Mouse (Mus musculus) liver, embryonic 13.5 days (tissue): Measurements from ENCODE around the gene Sumo3. TPM values are rescaled to one million over a fixed set of nuclear protein-coding genes. Genes with fewer than 3 reads are reported as not detected.
A peak's percentile ranks its signal among the peaks of the same experiment; 100 is the strongest.

Source experiments
- ATAC-seq: fragments of 200-750 bp; cut with Nextera tagmentation; 2 replicates; pipeline ENCODE4 v1.8.0; 2017; ENCODE audit warnings: low read depth, mild to moderate bottlenecking, moderate number of reproducible peaks, moderate library complexity
- DNase-seq: peaks from one replicate; pipeline ENCODE4 v3.0.0; 2022
- H3K27ac ChIP-seq: fragments of 300-500 bp; sonication (generic); 2 replicates; pipeline ENCODE4 v1.5.1; 2015; ENCODE audit warnings: moderate library complexity, mild to moderate bottlenecking, inconsistent platforms
- H3K27me3 ChIP-seq: fragments of 300-500 bp; sonication (generic); 2 replicates; pipeline ENCODE4 v1.6.1; 2015; ENCODE audit warnings: mild to moderate bottlenecking, inconsistent platforms
- H3K36me3 ChIP-seq: fragments of 300-500 bp; sonication (generic); 2 replicates; pipeline ENCODE4 v1.6.1; 2015; ENCODE audit warnings: mild to moderate bottlenecking, inconsistent platforms
- H3K4me1 ChIP-seq: fragments of 300-500 bp; sonication (generic); replicated peaks from 2 replicates; pipeline ENCODE4 v1.6.1; 2015; ENCODE audit warnings: inconsistent platforms
- H3K4me2 ChIP-seq: fragments of 300-500 bp; sonication (generic); 2 replicates; pipeline ENCODE4 v1.6.1; 2015; ENCODE audit warnings: inconsistent platforms, mild to moderate bottlenecking, moderate library complexity
- H3K4me3 ChIP-seq: fragments of 300-500 bp; sonication (generic); replicated peaks from 2 replicates; pipeline ENCODE4 v1.5.1; 2015; ENCODE audit warnings: mild to moderate bottlenecking, inconsistent platforms
- H3K9ac ChIP-seq: fragments of 300-500 bp; sonication (generic); 2 replicates; pipeline ENCODE4 v1.6.1; 2015; ENCODE audit warnings: mild to moderate bottlenecking, inconsistent platforms
- H3K9me3 ChIP-seq: fragments of 300-500 bp; sonication (generic); replicated peaks from 2 replicates; pipeline ENCODE4 v1.6.1; 2016; ENCODE audit warnings: inconsistent platforms
- WGBS: fragments of 180-500 bp; shearing (Covaris S2); methylation state at CpG from one replicate; pipeline ENCODE4 v1.1.7; 2015; ENCODE audit not compliant: insufficient replicate concordance; 5-methylcytosine and 5-hydroxymethylcytosine counted together
- polyA plus RNA-seq: library from polyadenylated mRNA; unstranded; fragments of >200 nt; fragmentation: Nextera tagmentation; extraction: Ambion mirVana; gene quantifications from 2 replicates; pipeline ENCODE4 v1.2.1, GENCODE M21; 2015

Gene Sumo3
- 118 and 127 TPM in 2 replicates for polyA plus RNA-seq

DNA sequence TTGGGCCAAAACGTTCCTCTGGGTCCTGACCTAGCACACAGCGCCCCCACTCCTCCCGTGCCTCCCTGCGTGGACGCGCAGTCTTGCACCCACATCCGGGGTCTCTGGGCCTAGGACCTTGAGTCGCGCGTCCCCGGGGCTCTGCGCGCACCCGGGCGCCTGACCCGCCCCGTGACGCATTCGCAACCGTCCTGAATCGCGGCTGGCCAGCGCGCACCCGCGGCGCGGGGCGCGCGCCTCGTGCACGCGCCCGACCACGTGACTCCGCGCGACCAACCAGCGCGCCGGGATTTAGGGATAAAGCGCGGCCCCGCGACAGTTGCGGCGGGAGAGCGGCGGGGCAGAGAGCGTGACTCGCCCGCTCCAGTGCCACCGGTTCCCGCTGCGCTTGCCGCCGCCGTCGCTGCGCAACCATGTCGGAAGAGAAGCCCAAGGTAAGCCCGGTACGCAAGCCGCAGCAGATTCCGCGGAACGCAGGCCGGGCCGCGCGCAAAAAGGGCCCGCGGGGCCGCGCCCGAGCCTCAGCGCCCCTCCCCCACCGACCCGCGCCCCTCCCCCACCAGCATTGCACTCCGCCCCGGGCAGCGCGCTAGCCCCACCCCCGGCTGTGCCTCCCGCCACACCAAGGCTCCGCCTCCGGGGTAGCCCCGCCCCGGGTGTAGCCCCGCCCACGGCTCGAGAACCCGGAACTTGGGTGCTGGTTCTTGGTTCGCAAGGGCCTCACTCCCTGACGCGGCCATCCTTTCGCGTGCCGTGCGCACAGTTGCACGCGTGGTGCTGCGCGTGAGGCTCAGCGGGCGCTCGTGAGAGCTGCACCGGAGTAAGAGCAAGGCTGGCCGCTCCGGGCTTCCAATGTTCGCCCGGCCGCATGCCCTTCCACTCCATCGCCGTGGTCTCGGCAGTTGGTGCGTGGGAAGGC lies at the start of gene Sumo3, which contains the start of gene Gm49325:
Gene Sumo3 (plus strand): TSS at position 190 of the 919 bp plus-strand sequence.
Gene Gm49325 (plus strand): TSS at position 290 of the 919 bp plus-strand sequence.
- Histone ChIP-seq H3K27me3 (no peaks in the 10 kb centered on the region), H3K9ac (peak within 1 kb of the TSS; percentile 87), H3K4me2 (peak within 1 kb of the TSS; percentile 96), H3K36me3 (peaks cover 35% of the 10 kb centered on the region), H3K4me3 (peak within 1 kb of the TSS; percentile 81), H3K9me3 (no peaks in the 10 kb centered on the region), H3K4me1 (peaks cover 51% of the 10 kb centered on the region), H3K27ac (peak within 1 kb of the TSS; percentile 97)
- WGBS = under 1% methylated on average over 90 of the region's 119 CpGs
- DNase-seq (peak; percentile 99), ATAC-seq (peak; percentile 83)

GRCm38 (mm10) chr10:77556631-77557030 lies 49.3 kb upstream of the Sumo3 start:
- Histone ChIP-seq H3K4me2 (no peak overlapping the region), H3K27me3 (no peaks in the 10 kb centered on the region), H3K4me3 (no peak overlapping the region), H3K9ac (no peak overlapping the region), H3K4me1 (peaks cover 16% of the 10 kb centered on the region), H3K36me3 (no peaks in the 10 kb centered on the region), H3K27ac (no peak overlapping the region), H3K9me3 (no peaks in the 10 kb centered on the region)
- DNase-seq (no peak), ATAC-seq (no peak)
- WGBS = 80% methylated on average over 7 of the region's 7 CpGs

- WGBS = 72% methylated on average over 4 of the region's 4 CpGs
- Histone ChIP-seq H3K4me2 (no peak overlapping the region), H3K36me3 (no peaks in the 10 kb centered on the region), H3K27ac (no peak overlapping the region), H3K9me3 (no peaks in the 10 kb centered on the region), H3K4me1 (peaks cover 19% of the 10 kb centered on the region), H3K4me3 (no peak overlapping the region), H3K27me3 (no peaks in the 10 kb centered on the region), H3K9ac (no peak overlapping the region; the same call in 1 of the 2 replicates)
- ATAC-seq (no peak), DNase-seq (no peak)
Measured at GRCm38 (mm10) chr10:77557641-77558040, 48.3 kb upstream of the Sumo3 start.

GRCm38 (mm10) chr10:77560090-77560489 lies 45.8 kb upstream of the Sumo3 start:
- no peak overlapping the region for H3K27ac ChIP-seq
- no peaks in the 10 kb centered on the region for H3K27me3 ChIP-seq
- no peak overlapping the region for H3K9ac ChIP-seq
- peaks cover 23% of the 10 kb centered on the region for H3K4me1 ChIP-seq
- H3K4me3 ChIP-seq = no peak overlapping the region
- DNase-seq = no peak
- WGBS = 82% methylated on average over 11 of the region's 11 CpGs
- no peak for ATAC-seq
- no peaks in the 10 kb centered on the region for H3K9me3 ChIP-seq
- H3K4me2 ChIP-seq = no peak overlapping the region
- no peaks in the 10 kb centered on the region for H3K36me3 ChIP-seq

- no peak overlapping the region for H3K4me3 ChIP-seq
- 67% methylated on average over 9 of the region's 9 CpGs for WGBS
- H3K4me2 ChIP-seq = no peak overlapping the region
- DNase-seq (no peak), ATAC-seq (peak; percentile 46; the same call in 1 of the 2 replicates)
- no peak overlapping the region for H3K9ac ChIP-seq
- no peaks in the 10 kb centered on the region for H3K27me3 ChIP-seq
- no peak overlapping the region; the same call in 1 of the 2 replicates for H3K27ac ChIP-seq
- no peaks in the 10 kb centered on the region for H3K9me3 ChIP-seq
- H3K4me1 ChIP-seq = peaks cover 25% of the 10 kb centered on the region
- H3K36me3 ChIP-seq = no peaks in the 10 kb centered on the region
Measured at GRCm38 (mm10) chr10:77560830-77561229, 45.1 kb upstream of the Sumo3 start.

- DNase-seq = peak; percentile 26
- peaks cover 25% of the 10 kb centered on the region for H3K4me1 ChIP-seq
- no peak overlapping the region for H3K4me3 ChIP-seq
- H3K27me3 ChIP-seq = no peaks in the 10 kb centered on the region
- H3K36me3 ChIP-seq = no peaks in the 10 kb centered on the region
- H3K9me3 ChIP-seq = no peaks in the 10 kb centered on the region
- H3K27ac ChIP-seq = no peak overlapping the region; the same call in 1 of the 2 replicates
- no peak overlapping the region for H3K9ac ChIP-seq
- 24% methylated on average over 2 of the region's 2 CpGs for WGBS
- ATAC-seq = peak; percentile 72
- H3K4me2 ChIP-seq = no peak overlapping the region
Measured at GRCm38 (mm10) chr10:77561508-77561907, 44.4 kb upstream of the Sumo3 start.

- DNase-seq = no peak
- H3K4me1 ChIP-seq = peaks cover 35% of the 10 kb centered on the region
- 53% methylated on average over 8 of the region's 8 CpGs for WGBS
- no peak overlapping the region for H3K4me3 ChIP-seq
- H3K9ac ChIP-seq = no peak overlapping the region
- no peak for ATAC-seq
- no peak overlapping the region for H3K4me2 ChIP-seq
- H3K27me3 ChIP-seq = no peaks in the 10 kb centered on the region
- no peaks in the 10 kb centered on the region for H3K9me3 ChIP-seq
- H3K36me3 ChIP-seq = no peaks in the 10 kb centered on the region
- H3K27ac ChIP-seq = no peak overlapping the region
Measured at GRCm38 (mm10) chr10:77565005-77565404, 40.9 kb upstream of the Sumo3 start.

DNA sequence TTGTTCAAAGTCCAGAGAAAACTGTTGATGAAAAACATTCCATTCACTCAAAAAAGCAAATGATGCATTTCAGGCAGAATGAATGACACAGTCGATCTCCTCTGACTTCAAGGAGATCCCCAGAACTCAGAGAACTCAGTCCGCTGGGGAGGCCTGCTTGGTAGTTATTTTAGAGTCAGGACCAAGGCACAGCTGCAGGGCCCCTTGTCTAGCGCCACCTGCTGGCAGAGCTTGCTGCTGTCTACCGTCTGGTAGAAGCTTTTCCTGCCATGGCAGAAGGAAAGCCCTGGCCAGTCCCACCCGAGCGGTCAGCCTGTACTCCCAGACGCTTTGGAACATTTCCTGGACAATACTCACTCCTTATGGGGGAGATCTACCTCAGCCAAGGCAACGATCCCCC lies 39.2 kb upstream of the Sumo3 start:
- Histone ChIP-seq H3K36me3 (no peaks in the 10 kb centered on the region), H3K4me3 (no peak overlapping the region), H3K27ac (no peak overlapping the region), H3K9me3 (no peaks in the 10 kb centered on the region), H3K4me2 (no peak overlapping the region), H3K27me3 (no peaks in the 10 kb centered on the region), H3K9ac (no peak overlapping the region), H3K4me1 (peaks cover 21% of the 10 kb centered on the region)
- 23% methylated on average over 8 of the region's 8 CpGs for WGBS
- peak; percentile 34; the same call in 1 of the 2 replicates for ATAC-seq
- DNase-seq = peak; percentile 64

GRCm38 (mm10) chr10:77569481-77569880 lies 36.4 kb upstream of the Sumo3 start:
- peaks cover 29% of the 10 kb centered on the region for H3K4me1 ChIP-seq
- H3K27ac ChIP-seq = no peak overlapping the region
- H3K9ac ChIP-seq = no peak overlapping the region
- WGBS = 40% methylated on average over 7 of the region's 7 CpGs
- DNase-seq = no peak
- H3K27me3 ChIP-seq = 0 out of 2 replicates have a peak, but pooled peaks cover 2% of the 10 kb centered on the region
- no peaks in the 10 kb centered on the region for H3K9me3 ChIP-seq
- no peak overlapping the region for H3K4me3 ChIP-seq
- no peak overlapping the region for H3K4me2 ChIP-seq
- ATAC-seq = no peak
- no peaks in the 10 kb centered on the region for H3K36me3 ChIP-seq

DNA sequence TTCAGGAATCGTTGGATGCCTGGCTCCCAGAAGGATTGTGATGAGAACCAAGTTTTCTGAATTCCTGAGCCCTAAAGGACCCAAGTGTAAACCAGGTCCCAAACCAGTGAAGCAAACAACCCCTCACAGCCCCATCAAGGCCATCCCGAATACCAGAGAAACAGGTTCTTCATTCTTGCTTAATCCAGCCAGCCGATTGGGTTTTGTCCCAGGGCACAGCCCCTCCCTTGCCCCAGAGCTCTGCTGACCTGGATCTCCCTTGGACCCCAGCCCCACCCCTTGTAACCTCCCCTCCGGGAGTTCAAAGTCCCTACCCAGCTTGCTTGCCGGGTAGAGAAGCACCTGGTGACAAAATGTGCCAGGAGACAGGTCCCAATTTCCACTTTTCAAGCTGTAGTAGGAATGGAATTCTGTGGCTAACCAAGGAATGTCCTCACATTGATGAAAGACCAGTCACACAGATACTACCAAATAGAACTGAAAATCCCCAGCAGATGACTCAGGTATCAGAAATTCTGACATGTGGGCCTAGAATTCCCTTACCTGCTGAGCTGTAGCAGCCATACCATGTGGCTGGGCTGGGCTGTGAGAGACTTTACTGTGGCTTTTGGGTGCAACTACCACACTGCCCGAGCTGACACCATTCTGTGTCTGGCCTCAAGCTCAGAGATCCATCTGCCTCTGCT lies 35.8 kb upstream of the Sumo3 start:
- Histone ChIP-seq H3K27ac (no peak overlapping the region), H3K4me2 (no peak overlapping the region)
- ATAC-seq = no peak

DNA sequence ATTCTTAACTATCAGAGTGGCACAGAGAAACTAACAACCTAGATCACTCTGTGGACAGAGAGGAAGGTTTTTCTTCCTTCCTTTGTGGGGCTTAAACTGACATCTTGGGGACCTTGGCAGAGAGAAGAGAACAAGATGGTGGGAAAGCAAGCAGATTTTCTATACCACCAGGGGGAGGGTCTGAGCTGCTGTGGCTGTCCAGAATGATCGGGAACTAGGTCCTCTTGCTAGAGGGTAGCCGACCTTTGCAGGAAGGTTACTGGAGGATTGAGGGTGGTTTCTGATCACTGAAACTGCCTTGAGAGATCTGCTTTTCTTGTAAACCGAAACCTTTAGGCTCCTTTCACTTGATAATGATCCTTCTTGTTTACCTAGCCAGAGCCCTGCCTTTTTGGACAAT lies 33.7 kb upstream of the Sumo3 start:
- Histone ChIP-seq H3K27me3 (0 out of 2 replicates have a peak, but pooled peaks cover 2% of the 10 kb centered on the region), H3K36me3 (no peaks in the 10 kb centered on the region), H3K9me3 (no peaks in the 10 kb centered on the region), H3K27ac (no peak overlapping the region), H3K4me2 (no peak overlapping the region), H3K9ac (no peak overlapping the region), H3K4me3 (no peak overlapping the region), H3K4me1 (peaks cover 23% of the 10 kb centered on the region)
- ATAC-seq (no peak), DNase-seq (no peak)
- 17% methylated on average over 3 of the region's 3 CpGs for WGBS

More for the DNA sequence above, 35.8 kb upstream of the Sumo3 start:
- no peak overlapping the region for H3K4me3 ChIP-seq
- no peaks in the 10 kb centered on the region for H3K36me3 ChIP-seq
- DNase-seq = no peak
- WGBS = 39% methylated on average over 6 of the region's 6 CpGs
- peaks cover 25% of the 10 kb centered on the region for H3K4me1 ChIP-seq
- H3K9me3 ChIP-seq = no peaks in the 10 kb centered on the region
- H3K27me3 ChIP-seq = 0 out of 2 replicates have a peak, but pooled peaks cover 2% of the 10 kb centered on the region
- no peak overlapping the region for H3K9ac ChIP-seq
